Mouse (Mus musculus): Measurements from ENCODE around the gene Zic4.

DNA sequence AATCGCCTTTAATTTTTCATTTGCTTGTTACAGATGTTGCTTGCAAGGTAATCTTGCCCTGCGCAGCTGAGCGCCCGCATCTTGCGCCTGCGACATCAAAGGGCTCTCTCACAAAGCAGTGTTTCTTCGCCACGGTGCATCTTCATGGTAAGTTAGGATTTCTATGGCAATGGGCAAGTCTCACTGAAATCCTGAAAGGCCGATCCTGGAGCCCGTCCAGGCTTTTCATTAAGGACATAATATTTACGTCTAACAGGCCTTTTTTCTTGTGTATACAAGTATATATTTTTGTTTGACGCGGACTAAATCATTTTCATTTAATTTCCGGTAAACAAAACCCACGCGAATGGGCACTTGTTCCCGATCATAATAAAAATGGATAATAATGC lies 24.3 kb downstream of the Zic4 start:
- TF ChIP-seq CTCF (IDR thresholded peaks at IDR 0.05) (no peak), EP300 (IDR thresholded peaks at IDR 0.05) (no peak)
